Mouse (Mus musculus): Measurements from ENCODE around the gene Trio. TPM values are rescaled to one million over a fixed set of nuclear protein-coding genes. Genes with fewer than 3 reads are reported as not detected.

Gene Trio
- total RNA-seq, 2 experiments from 2014 or later, result 321 to 333 TPM

DNA sequence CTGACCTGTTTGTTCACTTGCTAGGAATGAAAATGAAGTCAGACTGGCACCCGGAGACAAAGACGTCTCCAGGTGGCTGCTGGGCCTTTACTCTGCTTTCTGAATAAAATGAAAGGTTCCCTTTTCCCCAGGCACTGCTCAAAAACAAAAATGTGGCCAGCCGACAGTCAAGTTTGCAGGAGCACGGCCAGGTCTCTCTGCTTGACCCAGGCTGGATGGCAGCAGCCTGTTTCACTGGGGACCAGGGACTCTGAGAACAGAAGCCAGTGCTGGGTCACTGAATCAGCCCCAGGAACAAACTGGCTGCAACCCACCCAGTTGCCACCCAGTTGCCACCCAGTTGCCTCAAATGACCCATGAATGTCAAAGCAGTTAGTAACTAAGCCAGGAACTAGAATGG lies 159.2 kb downstream of the Trio start:
- Histone ChIP-seq H3K4me3 (no peak overlapping the region), H3K27ac (peak overlapping the region; percentile 60; the same call in 1 of the 2 replicates)
- DNase-seq (ENCODE audit: low spot score in 2 of 2), result no peak
- no peak for TF ChIP-seq CTCF (conservative IDR thresholded peaks at IDR 0.05)

DNA sequence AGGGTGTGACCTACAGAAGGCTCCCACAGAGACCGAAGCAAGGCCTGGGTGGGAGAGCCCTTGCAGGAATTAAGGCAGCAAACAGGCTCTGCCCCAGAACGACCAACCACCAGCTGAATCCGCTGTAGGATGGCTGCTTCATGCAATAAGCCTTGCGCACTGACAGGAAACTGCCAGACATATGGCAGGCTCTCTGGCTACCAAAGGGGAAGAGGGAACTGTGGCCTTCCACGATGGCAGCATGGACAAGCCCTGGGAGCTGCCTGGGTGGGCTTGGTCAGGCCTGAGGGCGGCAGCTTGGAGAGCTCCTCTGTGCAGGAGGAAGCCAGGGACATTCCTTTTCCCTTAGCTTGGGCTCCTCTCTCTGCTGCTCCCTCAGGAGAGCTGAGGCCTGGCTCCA lies 159.6 kb downstream of the Trio start:
- TF ChIP-seq CTCF (conservative IDR thresholded peaks at IDR 0.05), result no peak
- DNase-seq (ENCODE audit: low spot score in 2 of 2), result no peak
- Histone ChIP-seq H3K4me3 (no peak overlapping the region), H3K27ac (peak overlapping the region; percentile 60)

DNA sequence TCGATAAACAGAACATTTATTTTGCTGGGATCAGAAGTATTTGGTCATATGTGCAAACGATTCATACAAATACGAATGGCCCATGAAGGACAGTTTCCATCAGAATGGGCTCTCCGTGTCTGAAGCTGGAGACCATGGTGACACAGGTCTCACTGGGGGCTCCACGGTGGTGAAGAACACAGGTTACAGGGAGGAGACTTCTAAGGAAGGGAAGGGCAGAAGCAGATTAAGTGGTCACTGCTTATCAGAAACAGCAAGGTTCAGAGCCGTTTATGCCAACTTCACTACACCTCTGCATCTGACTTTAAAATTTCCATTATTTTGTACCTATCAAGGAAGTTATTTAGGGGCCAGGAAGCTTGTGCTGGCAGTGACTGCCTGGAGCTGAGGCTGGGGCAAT lies 161.3 kb downstream of the Trio start:
- no peak overlapping the region for H3K27ac ChIP-seq

DNA sequence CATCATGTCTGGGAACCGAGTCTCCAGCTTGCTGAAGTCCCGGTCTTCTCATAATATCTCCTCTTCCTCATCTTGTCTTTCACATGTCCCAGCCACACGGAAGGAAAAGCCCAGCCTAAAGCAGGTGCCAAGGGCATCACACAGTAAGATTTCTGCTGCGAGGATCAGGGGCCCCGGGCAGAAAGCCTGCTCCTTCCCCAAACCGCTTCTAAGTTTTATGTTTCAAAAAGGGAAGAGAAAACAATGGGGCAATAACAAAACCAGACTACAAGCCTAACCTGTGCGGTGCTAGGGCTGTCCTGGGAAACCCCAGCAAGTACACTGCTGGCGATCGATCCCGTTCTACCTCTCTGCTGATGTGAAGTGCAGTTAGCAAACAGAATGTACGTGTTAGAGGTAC lies 162.7 kb downstream of the Trio start:
- no peak overlapping the region for H3K4me3 ChIP-seq
- DNase-seq (ENCODE audit: low spot score in 2 of 2), result no peak
- no peak for TF ChIP-seq CTCF (conservative IDR thresholded peaks at IDR 0.05)
- H3K27ac ChIP-seq, result no peak overlapping the region

More for the DNA sequence above, 161.3 kb downstream of the Trio start:
- no peak for DNase-seq (ENCODE audit: low spot score in 2 of 2)
- TF ChIP-seq CTCF (conservative IDR thresholded peaks at IDR 0.05), result no peak
- no peak overlapping the region for H3K4me3 ChIP-seq

DNA sequence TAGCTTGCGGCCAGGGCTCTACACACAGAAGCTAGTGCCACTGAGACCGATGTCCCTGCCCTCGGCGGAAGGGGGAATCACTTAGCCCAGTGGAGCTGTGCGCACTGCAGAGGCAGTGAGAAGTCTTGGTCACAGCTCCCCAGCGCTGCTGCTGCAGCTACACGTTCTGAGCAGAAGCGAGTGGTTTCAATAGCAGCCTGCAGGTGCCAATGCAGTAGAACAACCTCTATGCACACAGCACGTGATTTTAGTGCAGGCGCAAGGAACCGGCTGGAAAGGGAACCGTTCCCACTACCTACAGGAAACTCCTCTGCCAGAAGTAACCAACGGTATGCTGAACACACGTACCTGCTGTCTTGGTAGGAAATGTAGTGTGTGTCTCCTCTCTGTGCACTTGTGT lies 165.2 kb downstream of the Trio start:
- no peak for TF ChIP-seq CTCF (conservative IDR thresholded peaks at IDR 0.05)
- Histone ChIP-seq H3K4me3 (no peak overlapping the region), H3K27ac (peak overlapping the region; percentile 58; the same call in 1 of the 2 replicates)
- no peak for DNase-seq (ENCODE audit: low spot score in 2 of 2)

DNA sequence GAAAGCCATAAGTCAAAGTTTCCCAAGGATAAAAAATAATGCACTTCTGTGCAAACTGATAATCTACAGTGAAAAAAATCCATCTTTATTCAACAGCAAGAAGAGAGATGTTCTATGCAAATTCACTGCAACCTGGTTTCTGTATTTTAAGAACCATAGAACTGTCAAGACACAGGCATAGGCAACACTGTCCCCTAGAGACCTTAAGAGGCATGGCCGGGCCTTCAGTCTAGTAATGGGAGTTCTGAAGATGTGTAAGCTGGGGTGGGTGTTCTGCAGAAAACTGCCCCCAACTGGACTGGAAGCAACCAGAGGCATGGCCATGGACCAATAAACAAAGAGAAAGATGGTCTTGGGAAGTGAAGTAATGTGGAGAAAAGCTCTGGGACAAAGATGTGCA lies 166.1 kb downstream of the Trio start:
- no peak for DNase-seq (ENCODE audit: low spot score in 2 of 2)
- TF ChIP-seq CTCF (conservative IDR thresholded peaks at IDR 0.05), result peak; percentile 85
- H3K27ac ChIP-seq, result peak overlapping the region; percentile 58; the same call in 1 of the 2 replicates
- no peak overlapping the region for H3K4me3 ChIP-seq

DNA sequence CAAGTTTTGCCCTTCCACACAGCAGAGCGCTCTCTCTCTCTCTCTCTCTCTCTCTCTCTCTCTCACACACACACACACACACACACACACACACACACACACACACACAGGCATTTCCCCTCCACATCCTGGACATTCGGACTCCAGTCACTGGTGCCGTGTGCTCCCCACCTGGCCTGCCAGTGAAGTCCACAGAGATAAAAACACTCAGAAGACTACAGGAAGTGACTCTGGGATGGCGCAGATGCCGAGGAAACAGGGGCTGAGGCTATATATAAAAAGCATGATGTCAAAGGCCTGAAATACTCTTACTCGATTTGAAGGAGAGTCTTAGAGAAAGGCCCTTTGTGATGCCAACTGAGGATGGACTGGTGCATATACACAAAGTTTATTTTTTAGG lies 166.5 kb downstream of the Trio start:
- no peak overlapping the region for H3K4me3 ChIP-seq
- TF ChIP-seq CTCF (conservative IDR thresholded peaks at IDR 0.05), result no peak
- no peak for DNase-seq (ENCODE audit: low spot score in 2 of 2)
- no peak overlapping the region for H3K27ac ChIP-seq

DNA sequence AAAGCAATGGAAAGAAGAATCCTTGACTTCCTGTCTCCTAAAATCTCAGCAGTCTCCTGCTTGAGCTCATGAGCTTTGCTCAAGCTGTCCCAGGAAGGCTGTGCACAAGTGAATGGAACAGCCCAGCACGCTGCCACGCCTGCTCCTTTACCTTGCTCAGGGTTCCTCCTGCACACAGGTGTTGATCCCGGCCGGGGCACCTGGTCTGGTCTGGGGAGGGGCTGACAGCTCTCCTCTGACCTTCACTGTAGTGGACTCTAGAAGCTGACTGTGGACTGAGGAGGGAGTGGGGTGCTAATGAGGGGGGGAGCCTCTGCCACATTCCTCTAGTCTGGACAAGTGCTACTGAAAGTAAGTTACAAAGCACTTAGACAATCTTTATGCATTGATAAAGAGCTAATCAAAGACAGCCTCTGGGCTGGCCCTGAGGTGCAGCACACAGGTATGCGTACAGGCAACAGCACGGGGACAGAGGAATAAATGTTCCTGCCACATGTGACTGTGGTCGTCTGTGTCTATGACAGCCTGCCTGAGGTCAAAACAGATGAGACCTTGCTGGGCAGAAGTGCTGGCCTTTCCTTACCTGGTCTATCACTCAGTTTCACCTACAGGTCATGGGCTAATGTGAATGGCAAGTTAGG lies 167.3 kb downstream of the Trio start:
- no peak for DNase-seq (ENCODE audit: low spot score in 2 of 2)
- no peak for TF ChIP-seq CTCF (conservative IDR thresholded peaks at IDR 0.05)
- H3K27ac ChIP-seq, result no peak overlapping the region

DNA sequence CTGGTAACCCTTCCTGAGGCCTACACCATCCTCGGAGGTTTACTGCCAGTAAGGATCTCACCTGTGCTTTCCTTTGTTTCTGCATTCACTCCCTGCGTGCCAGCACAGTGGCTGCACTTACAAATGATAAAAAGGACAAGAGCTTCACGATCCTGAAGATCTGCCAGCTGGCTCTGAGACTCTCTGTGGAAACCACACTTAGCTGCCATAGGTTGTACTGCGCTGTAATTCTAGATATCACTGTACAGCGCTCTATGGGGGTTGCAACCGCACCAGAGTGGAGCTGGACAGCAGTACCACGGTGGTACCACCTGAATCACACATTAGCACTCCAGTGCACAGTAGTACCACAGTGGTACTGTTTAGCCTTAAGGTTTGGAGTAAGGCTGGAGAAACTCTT lies 168.4 kb downstream of the Trio start:
- no peak for TF ChIP-seq CTCF (conservative IDR thresholded peaks at IDR 0.05)
- H3K4me3 ChIP-seq, result no peak overlapping the region
- no peak for DNase-seq (ENCODE audit: low spot score in 2 of 2)

More for the DNA sequence above, 167.3 kb downstream of the Trio start:
- H3K4me3 ChIP-seq, result no peak overlapping the region

DNA sequence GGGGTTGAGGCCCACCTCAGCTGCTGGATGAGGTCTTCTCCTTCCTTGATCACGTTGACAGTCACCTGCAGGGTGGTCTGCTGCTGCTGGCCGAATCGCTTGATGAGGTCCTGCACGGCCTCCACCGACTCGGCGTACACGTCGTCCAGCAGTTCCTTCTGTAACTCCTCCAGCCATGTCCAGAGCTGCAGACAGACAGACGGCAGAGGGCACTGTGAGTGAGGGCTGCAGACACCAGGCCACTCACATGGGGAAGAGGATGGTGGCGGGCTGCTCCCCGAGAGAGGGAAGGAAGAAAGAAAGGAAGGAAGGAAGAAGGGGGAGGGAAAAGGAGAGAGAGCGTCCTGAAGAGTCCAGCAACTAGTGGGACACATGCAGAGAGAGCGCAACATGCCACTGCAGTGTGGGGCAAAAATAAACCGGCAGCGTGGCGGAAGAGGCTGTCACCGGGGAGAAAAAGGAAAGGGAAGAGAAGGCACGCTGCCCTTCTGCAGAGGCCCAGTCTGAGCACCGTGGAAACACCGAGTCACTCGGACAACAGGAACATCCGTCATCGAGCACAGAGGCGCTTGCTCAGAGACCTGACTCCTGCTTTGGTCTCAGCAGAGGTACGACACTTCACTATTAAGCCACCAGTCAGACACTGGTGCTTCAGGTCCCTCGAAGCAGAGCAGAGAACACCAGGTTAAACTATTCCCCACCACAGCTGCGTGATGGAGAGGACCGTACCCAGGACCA lies 169.4 kb downstream of the Trio start:
- TF ChIP-seq CTCF (conservative IDR thresholded peaks at IDR 0.05), result peak; percentile 35
- no peak for DNase-seq (ENCODE audit: low spot score in 2 of 2)
- peak overlapping the region; percentile 67 for H3K27ac ChIP-seq
- no peak overlapping the region; the same call in 1 of the 2 replicates for H3K4me3 ChIP-seq

More for the DNA sequence above, 168.4 kb downstream of the Trio start:
- H3K27ac ChIP-seq, result peak overlapping the region; percentile 67; the same call in 1 of the 2 replicates

DNA sequence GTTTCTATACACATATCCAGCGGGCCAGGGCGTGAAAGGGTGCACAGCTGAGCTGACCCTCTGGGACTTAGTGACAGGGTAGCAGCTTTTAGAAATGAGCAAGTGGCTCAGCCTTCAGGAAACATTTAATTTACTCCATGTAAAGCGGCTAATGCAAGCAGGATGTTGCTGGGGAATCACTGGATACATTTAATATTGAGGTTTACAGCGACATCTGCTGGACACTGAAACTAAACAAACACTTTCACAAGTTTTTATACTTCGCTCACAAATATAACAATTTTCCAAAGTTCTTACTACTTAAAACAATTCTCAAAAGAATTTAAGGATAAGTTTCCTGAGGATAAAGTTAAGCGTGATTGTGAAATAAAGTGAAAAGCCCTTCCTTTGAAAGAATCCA lies 174.3 kb downstream of the Trio start:
- DNase-seq (ENCODE audit: low spot score in 2 of 2), result no peak
- Histone ChIP-seq H3K4me3 (no peak overlapping the region), H3K27ac (no peak overlapping the region; the same call in 1 of the 2 replicates)
- peak; percentile 59 for TF ChIP-seq CTCF (conservative IDR thresholded peaks at IDR 0.05)

DNA sequence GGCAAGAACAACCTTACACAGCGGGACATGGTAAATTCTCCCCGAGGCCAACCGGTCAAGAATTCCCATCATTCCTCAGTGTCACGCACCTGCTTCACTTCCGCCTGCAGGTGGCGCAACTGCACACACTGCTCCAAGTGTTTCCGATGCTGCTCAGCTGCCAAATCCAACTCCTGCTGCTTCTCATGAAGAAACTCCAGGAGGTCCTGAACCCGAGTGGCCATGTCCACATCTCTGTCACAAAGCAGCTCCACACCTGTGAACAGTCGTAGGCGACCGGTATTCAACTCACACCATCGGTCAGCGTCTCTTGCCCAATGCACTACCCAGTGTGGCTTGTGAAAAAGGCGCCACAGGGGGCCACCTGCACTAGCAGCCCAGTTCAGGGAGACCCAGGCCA lies 174.7 kb downstream of the Trio start:
- peak; percentile 62 for TF ChIP-seq CTCF (conservative IDR thresholded peaks at IDR 0.05)
- no peak overlapping the region; the same call in 1 of the 2 replicates for H3K27ac ChIP-seq
- no peak for DNase-seq (ENCODE audit: low spot score in 2 of 2)
- H3K4me3 ChIP-seq, result no peak overlapping the region

DNA sequence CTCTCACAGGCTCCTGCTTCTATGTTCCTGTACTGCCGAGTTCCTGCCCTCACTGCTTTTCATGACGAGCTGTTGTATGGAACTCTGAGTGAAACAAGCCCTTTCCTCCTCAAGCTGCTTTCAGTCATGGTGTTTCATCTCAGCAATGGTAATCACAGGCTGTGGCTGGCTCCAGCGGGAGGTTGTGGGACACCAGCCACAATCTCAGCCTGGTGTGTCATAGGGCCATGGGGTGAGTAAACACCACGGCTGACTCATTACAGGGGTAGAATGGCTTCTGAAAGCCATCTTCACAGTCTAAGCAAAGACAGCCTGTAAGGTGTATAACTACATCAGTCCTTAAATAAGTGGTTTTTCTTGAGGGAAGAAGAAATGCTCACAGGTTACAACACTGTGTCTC lies 175.7 kb downstream of the Trio start:
- TF ChIP-seq CTCF (conservative IDR thresholded peaks at IDR 0.05), result no peak
- no peak overlapping the region for H3K4me3 ChIP-seq
- no peak for DNase-seq (ENCODE audit: low spot score in 2 of 2)
- H3K27ac ChIP-seq, result no peak overlapping the region

DNA sequence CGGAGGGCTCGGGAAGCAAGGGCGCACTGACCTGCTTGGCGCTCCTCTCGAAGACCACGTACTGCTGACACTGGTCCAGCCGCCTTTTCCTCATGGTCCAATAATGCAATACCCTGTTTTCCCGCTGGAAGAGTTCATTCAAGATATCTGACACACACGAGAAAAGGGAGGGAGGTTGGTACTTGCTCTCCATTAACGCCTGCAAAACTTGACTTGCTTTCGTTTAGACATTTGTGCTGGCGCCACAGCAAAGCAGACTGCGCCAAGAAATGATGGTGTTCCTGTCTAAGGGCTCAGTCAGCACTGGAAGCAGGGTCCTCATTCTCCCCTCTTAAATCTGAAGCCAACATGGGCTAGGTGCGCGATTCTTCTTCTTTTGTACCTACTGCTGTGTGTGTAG lies 184.0 kb downstream of the Trio start:
- H3K27ac ChIP-seq, result 0 out of 2 replicates have a peak overlapping the region, but pooled peaks have one; percentile 32
- TF ChIP-seq CTCF (conservative IDR thresholded peaks at IDR 0.05), result no peak

More for the DNA sequence above, 184.0 kb downstream of the Trio start:
- H3K4me3 ChIP-seq, result no peak overlapping the region
- no peak for DNase-seq (ENCODE audit: low spot score in 2 of 2)
